Mouse (Mus musculus) MEL (cell line): ENCODE results near the gene Klra7. TPM values are rescaled to one million over a fixed set of nuclear protein-coding genes. Genes with fewer than 3 reads are reported as not detected.

Source experiments
- polyA plus RNA-seq, 2 experiments: library from polyadenylated mRNA; stranded (reverse) in 1 of 2; unstranded in 1 of 2; fragments of >175 nt in 1 of 2; fragments of >200 nt in 1 of 2; gene quantifications; 2 replicates each; pipeline versions ENCODE4 v1.2.1 to v1.2.4; 2012; ENCODE audit warnings: low replicate concordance in 2 of 2, low read depth in 1 of 2; ENCODE audit not compliant: insufficient read length in 2 of 2, insufficient read depth in 1 of 2, missing spikeins in 1 of 2
- total RNA-seq: library from RNA; depleted of rRNA; stranded (reverse); fragments of 300-350 nt; gene quantifications from 2 replicates; pipeline ENCODE4 v1.2.3, GENCODE M21; 2012; rRNA removed

The Klra7 gene
- total and polyA plus RNA-seq, 3 experiments = not detected

Other genes starting within 250 kb of the Klra7 start
- gene Klra6, start 206.4 kb downstream of the Klra7 start, total RNA-seq = not detected in 2 replicates
- not detected for gene Klra6, start 206.4 kb downstream of the Klra7 start, polyA plus RNA-seq
- not detected in 2 replicates for gene Klra4, start 166.1 kb downstream of the Klra7 start, total RNA-seq
- not detected for gene Klra4, start 166.1 kb downstream of the Klra7 start, polyA plus RNA-seq
- gene Klra8, start 103.4 kb downstream of the Klra7 start, total RNA-seq = not detected in 2 replicates
- not detected for gene Klra8, start 103.4 kb downstream of the Klra7 start, polyA plus RNA-seq
- gene Klra9, start 40.2 kb downstream of the Klra7 start, total RNA-seq = not detected in 2 replicates
- gene Klra9, start 40.2 kb downstream of the Klra7 start, polyA plus RNA-seq = not detected
- gene Klra10, start 48.6 kb upstream of the Klra7 start, total RNA-seq = not detected in 2 replicates
- gene Klra10, start 48.6 kb upstream of the Klra7 start, polyA plus RNA-seq = not detected
- gene Klra3, start 104.3 kb upstream of the Klra7 start, total RNA-seq = 0.08 and 0.23 TPM in 2 replicates
- not detected for gene Klra3, start 104.3 kb upstream of the Klra7 start, polyA plus RNA-seq
- gene Klra1, start 153.6 kb upstream of the Klra7 start, total RNA-seq = 0.12 TPM in 1 of 2 replicates, not detected in the other
- gene Klra1, start 153.6 kb upstream of the Klra7 start, polyA plus RNA-seq = under 1 TPM in 1 of 2 experiments, not detected in 1; 0.10 TPM